Mouse (Mus musculus) heart, embryonic 15.5 days (tissue): Measurements from ENCODE around the gene Emc8. TPM values are rescaled to one million over a fixed set of nuclear protein-coding genes. Genes with fewer than 3 reads are reported as not detected.

Experiments
- ATAC-seq: fragments of 200-750 bp; cut with Nextera tagmentation; replicated peaks from 2 replicates; pipeline ENCODE4 v1.8.0; 2017; ENCODE audit warnings: low read depth, moderate TSS enrichment; ENCODE audit not compliant: insufficient number of reproducible peaks, insufficient read depth, low FRiP score
- H3K27ac ChIP-seq: fragments of 300-500 bp; sonication (generic); 2 replicates; pipeline ENCODE4 v1.5.1; 2015; ENCODE audit warnings: mild to moderate bottlenecking, inconsistent platforms
- H3K27me3 ChIP-seq: fragments of 300-500 bp; sonication (generic); 2 replicates; pipeline ENCODE4 v1.6.1; 2015; ENCODE audit warnings: inconsistent platforms
- H3K36me3 ChIP-seq: fragments of 300-500 bp; sonication (generic); 2 replicates; pipeline ENCODE4 v1.6.1; 2015; ENCODE audit warnings: mild to moderate bottlenecking, inconsistent platforms
- H3K4me1 ChIP-seq: fragments of 300-500 bp; sonication (generic); replicated peaks from 2 replicates; pipeline ENCODE4 v1.6.1; 2015; ENCODE audit warnings: inconsistent platforms
- H3K4me2 ChIP-seq: fragments of 300-500 bp; sonication (generic); 2 replicates; pipeline ENCODE4 v1.6.1; 2015; ENCODE audit warnings: inconsistent platforms, mild to moderate bottlenecking, moderate library complexity
- H3K4me3 ChIP-seq: fragments of 300-500 bp; sonication (generic); 2 replicates; pipeline ENCODE4 v1.5.1; 2015; ENCODE audit warnings: mild to moderate bottlenecking, inconsistent platforms
- H3K9ac ChIP-seq: fragments of 300-500 bp; sonication (generic); 2 replicates; pipeline ENCODE4 v1.6.1; 2015; ENCODE audit warnings: mild to moderate bottlenecking, inconsistent platforms
- H3K9me3 ChIP-seq: fragments of 300-500 bp; sonication (generic); replicated peaks from 2 replicates; pipeline ENCODE4 v1.6.1; 2016; ENCODE audit warnings: inconsistent platforms
- WGBS: fragments of 180-500 bp; shearing (Covaris S2); methylation state at CpG from one replicate; pipeline ENCODE4 v1.1.7; 2015; ENCODE audit warnings: mixed read lengths; 5-methylcytosine and 5-hydroxymethylcytosine counted together
- polyA plus RNA-seq: library from polyadenylated mRNA; unstranded; fragments of >200 nt; fragmentation: Nextera tagmentation; extraction: Ambion mirVana; gene quantifications from 2 replicates; pipeline ENCODE4 v1.2.1, GENCODE M21; 2015

Emc8 gene
- polyA plus RNA-seq, 1 experiment from 2014 or later, result 144 TPM

DNA sequence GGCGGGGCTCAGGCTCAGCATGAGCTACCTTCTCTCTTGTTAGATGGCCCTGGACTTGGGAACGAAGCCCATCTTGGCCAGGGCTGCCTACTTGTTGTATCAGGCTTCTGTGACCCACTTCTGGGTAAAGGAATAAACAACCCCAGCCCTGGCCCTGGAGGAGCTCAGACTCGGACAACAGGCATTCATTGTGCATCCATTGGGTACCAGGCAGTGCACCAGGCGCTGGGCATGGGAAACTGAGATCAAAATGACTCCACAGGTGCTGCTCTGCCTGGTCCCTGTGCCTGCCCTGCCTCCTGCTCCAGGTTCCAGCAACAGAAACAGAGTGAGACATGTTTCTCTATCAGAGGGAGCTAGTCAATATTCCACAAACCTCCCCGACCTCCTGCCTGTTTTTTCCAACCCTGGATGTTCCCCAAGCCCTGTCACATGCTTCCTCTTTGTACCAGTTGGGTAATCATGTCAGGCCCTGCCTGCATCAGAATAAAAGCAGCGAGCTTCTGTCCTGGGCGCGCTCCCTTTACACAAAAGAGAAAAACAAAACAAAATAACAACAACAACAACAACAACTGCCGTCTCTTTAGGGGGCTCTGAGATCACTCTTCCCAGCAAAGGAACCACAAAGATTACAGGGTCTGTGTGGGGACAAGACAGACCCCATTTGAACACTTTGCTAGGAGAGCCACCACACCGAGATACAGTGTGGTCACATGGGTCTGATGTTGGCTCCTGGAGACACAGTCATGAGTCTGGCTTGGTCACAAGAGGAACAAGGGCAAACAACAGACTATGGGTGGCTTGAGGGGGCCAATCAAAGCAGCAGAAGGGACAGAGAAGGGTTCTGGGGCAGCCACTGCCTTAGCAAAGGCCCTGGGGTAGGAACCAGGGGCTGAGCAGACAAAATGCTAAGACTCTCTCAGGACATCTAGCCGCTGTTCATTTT, 48.9 kb downstream of the Emc8 start:
- Histone ChIP-seq H3K4me1 (peaks cover 26% of the 10 kb centered on the region), H3K36me3 (no peaks in the 10 kb centered on the region), H3K27ac (no peak overlapping the region), H3K4me2 (no peak overlapping the region), H3K9me3 (no peaks in the 10 kb centered on the region), H3K4me3 (no peak overlapping the region), H3K27me3 (no peaks in the 10 kb centered on the region), H3K9ac (no peak overlapping the region)
- WGBS, result 70% methylated on average over 11 of the region's 11 CpGs
- no peak for ATAC-seq

DNA sequence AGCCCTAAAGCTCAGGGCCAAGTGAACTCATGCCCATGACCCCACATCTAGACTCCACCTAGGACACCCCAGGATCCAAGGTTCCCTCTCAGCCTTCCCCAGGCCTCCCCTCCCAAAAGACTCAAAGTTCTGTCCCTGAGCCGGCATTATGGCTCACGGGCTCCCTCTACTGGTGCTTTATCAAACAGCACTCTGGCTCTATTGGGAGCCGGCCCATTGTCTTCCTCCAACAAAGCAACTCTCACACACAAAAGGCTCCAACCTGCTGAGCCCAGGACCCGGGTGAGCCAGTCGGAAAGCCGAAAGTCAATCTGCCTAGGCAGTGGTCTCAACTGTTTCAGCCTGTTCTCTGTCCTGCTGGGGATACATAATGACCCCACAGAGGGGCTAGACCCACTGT, 50.3 kb downstream of the Emc8 start:
- Histone ChIP-seq H3K4me1 (peaks cover 24% of the 10 kb centered on the region), H3K36me3 (no peaks in the 10 kb centered on the region), H3K27ac (no peak overlapping the region), H3K4me2 (no peak overlapping the region), H3K4me3 (no peak overlapping the region), H3K27me3 (no peaks in the 10 kb centered on the region), H3K9ac (no peak overlapping the region), H3K9me3 (no peaks in the 10 kb centered on the region)
- WGBS, result 2% methylated on average over 6 of the region's 6 CpGs
- ATAC-seq, result no peak

DNA sequence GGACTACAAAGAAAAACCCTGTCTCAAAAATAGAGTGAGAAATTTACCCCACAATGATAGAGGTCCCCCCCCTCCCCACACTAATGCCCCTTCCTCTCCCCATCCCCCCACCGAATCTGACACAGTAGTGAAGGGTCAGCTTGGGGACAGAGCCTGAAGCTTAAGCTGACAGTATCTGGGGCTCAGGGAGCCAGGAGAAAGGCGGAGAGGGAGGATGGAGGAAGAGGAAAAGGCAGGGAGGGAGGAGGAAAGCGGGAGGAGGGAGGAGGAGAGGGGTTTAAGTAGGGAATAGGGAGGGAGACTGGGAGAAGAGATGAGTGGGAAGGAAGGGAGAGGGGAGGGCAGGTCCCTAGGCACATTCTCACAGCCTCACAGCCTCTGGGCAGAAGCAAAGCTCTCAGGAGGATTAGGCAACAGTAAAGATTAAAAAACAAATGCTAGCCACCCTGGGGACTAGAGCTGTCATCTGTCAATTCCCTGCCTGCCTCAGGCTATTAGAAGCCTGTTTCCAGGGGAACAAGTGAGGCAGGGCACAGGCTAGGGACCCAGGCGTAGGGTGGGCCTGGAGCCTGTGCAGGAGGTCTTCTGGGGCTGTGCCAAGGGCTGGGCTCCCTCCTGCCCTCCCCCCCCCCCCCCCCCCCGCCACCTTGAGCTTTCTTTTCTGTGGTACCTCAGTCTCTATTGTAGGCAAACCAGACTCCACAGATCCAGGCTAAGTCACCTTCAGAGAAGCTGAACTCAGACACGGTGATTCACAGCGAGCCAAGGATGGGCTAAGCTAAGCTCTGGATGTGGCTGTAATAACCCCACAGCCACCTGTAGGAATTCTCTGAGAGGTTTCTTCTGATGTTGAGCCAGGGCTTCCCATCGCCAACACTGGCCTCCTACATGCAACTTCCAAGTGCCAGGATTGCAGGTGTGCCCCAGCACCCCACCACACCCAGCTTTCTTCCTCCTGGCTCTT, 51.4 kb downstream of the Emc8 start:
- Histone ChIP-seq H3K4me3 (no peak overlapping the region), H3K4me1 (peaks cover 20% of the 10 kb centered on the region), H3K36me3 (no peaks in the 10 kb centered on the region), H3K4me2 (no peak overlapping the region), H3K27me3 (no peaks in the 10 kb centered on the region), H3K27ac (no peak overlapping the region), H3K9me3 (no peaks in the 10 kb centered on the region), H3K9ac (no peak overlapping the region)
- ATAC-seq, result no peak
- WGBS, result 54% methylated on average over 7 of the region's 8 CpGs

DNA sequence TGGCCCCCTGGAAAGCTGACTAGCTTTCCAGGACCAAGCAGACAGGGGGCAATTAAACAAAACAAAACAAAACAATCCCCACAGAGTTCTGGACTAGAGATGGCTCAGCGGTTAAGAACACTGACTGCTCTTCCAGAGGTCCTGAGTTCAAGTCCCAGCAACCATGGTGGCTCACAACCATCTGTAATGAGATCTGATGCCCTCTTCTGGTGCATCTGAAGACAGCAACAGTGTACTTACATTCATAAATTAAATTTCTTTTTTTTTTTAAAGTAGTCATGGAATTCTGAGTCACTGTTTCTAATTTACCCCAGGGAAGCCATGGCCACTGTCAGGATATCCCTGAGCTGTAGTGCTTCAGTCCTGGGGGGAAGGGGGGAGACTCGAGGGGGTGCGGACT, 53.9 kb downstream of the Emc8 start:
- H3K36me3 ChIP-seq, result no peaks in the 10 kb centered on the region
- H3K9ac ChIP-seq, result no peak overlapping the region
- no peak overlapping the region for H3K4me2 ChIP-seq
- H3K9me3 ChIP-seq, result no peaks in the 10 kb centered on the region
- no peak overlapping the region for H3K27ac ChIP-seq
- no peak overlapping the region for H3K4me3 ChIP-seq
- WGBS, result 89% methylated on average over 3 of the region's 3 CpGs
- peaks cover 10% of the 10 kb centered on the region for H3K27me3 ChIP-seq
- no peak for ATAC-seq
- H3K4me1 ChIP-seq, result peaks cover 5% of the 10 kb centered on the region; the same call in 1 of the 2 replicates

DNA sequence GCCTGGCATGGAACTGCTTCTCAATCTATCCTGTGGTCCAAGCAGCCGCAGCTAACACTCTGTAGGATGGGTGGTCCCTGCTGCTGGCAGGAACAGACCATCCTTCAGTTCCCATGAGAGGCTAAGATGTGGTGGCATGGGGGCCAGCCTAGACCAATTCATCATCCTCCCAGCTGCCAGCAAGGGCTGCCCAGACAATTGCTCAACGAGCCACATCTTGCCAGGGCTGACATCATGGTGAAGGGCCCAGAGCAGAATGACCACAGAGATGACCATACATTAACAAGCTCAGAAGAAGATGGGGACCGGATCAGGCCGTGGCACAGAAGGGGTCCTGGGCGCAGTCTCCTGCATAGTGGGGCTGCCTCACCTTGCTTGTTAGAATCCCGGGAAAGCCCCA, 57.5 kb downstream of the Emc8 start:
- H3K9me3 ChIP-seq, result no peaks in the 10 kb centered on the region
- H3K4me2 ChIP-seq, result no peak overlapping the region
- H3K27me3 ChIP-seq, result peaks cover 13% of the 10 kb centered on the region
- H3K27ac ChIP-seq, result no peak overlapping the region
- H3K9ac ChIP-seq, result no peak overlapping the region
- no peaks in the 10 kb centered on the region for H3K36me3 ChIP-seq
- H3K4me3 ChIP-seq, result no peak overlapping the region
- ATAC-seq, result no peak
- 0 out of 2 replicates have a peak, but pooled peaks cover 3% of the 10 kb centered on the region for H3K4me1 ChIP-seq
- 79% methylated on average over 6 of the region's 6 CpGs for WGBS

DNA sequence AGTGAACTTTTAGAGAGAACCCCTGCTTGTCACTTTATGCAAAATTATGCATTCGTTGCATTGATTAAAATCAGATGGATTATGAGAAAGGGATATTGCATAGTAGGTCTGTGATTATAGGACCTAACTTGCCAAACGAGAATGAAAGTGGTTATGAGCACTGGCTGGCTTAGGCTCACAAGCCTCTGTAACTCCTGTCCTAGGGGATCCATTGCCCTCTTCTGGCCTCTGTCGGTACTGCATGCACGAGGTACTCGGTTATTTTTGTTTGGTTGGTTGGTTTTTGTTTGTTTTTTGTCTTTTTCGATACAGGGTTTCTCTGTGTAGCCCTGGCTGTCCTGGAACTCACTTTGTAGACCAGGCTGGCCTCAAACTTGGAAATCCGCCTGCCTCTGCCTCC, 60.5 kb downstream of the Emc8 start:
- Histone ChIP-seq H3K27me3 (peaks cover 13% of the 10 kb centered on the region), H3K9ac (no peak overlapping the region), H3K27ac (no peak overlapping the region), H3K4me2 (no peak overlapping the region; the same call in 1 of the 2 replicates), H3K4me1 (0 out of 2 replicates have a peak, but pooled peaks cover 3% of the 10 kb centered on the region), H3K36me3 (no peaks in the 10 kb centered on the region), H3K4me3 (no peak overlapping the region), H3K9me3 (no peaks in the 10 kb centered on the region)
- no peak for ATAC-seq
- 11% methylated on average over 7 of the region's 7 CpGs for WGBS

DNA sequence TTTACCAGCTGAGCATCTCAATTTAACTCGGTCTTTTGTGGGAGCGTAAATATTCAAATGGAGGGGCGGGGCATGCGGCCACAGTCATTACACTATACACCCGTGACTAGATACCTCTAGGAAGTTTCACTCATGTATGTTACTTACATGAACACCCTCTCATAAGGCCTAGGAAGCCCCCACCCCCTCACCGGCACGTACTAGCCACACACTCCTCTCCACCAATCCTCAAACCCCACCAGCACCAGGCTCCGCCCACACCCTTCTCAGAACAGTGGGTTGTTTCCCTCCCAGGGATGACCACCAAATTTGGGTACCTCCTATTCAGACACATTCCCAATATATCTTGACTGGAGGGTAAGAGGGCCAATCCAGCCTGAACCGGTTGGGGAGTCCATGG, 60.9 kb downstream of the Emc8 start:
- Histone ChIP-seq H3K36me3 (no peaks in the 10 kb centered on the region), H3K27me3 (peaks cover 13% of the 10 kb centered on the region), H3K27ac (no peak overlapping the region), H3K9me3 (no peaks in the 10 kb centered on the region), H3K4me3 (no peak overlapping the region), H3K4me2 (no peak overlapping the region), H3K4me1 (0 out of 2 replicates have a peak, but pooled peaks cover 3% of the 10 kb centered on the region), H3K9ac (no peak overlapping the region)
- WGBS, result 79% methylated on average over 9 of the region's 9 CpGs
- ATAC-seq, result no peak

Other genes starting within 250 kb of the Emc8 start
- gene Gins2, start 79.3 kb downstream of the Emc8 start, polyA plus RNA-seq, result 43.9 and 56.2 TPM in 2 replicates
- gene 1190005I06Rik, start 20.9 kb downstream of the Emc8 start, polyA plus RNA-seq, result 3.0 and 4.4 TPM in 2 replicates
- gene Gm27021, start 494 bp downstream of the Emc8 start, polyA plus RNA-seq, result 2.1 and 2.5 TPM in 2 replicates
- gene Cox4i1, start 351 bp downstream of the Emc8 start, polyA plus RNA-seq, result 1,832 and 2,366 TPM in 2 replicates
- 12.6 and 18.9 TPM in 2 replicates for gene Irf8, start 67.8 kb upstream of the Emc8 start, polyA plus RNA-seq